Mouse (Mus musculus): ENCODE data around the gene Dusp6. TPM values are rescaled to one million over a fixed set of nuclear protein-coding genes. Genes with fewer than 3 reads are reported as not detected.

Gene Dusp6
- total RNA-seq, 2 experiments from 2014 or later, result 29.2 to 38.3 TPM

- no peak for DNase-seq
- intact Hi-C loops (cut with DNase I), result no loop called here
These were observed 46.6 kb downstream of the Dusp6 start for GRCm38 (mm10) chr10:99309617-99310016.

DNA sequence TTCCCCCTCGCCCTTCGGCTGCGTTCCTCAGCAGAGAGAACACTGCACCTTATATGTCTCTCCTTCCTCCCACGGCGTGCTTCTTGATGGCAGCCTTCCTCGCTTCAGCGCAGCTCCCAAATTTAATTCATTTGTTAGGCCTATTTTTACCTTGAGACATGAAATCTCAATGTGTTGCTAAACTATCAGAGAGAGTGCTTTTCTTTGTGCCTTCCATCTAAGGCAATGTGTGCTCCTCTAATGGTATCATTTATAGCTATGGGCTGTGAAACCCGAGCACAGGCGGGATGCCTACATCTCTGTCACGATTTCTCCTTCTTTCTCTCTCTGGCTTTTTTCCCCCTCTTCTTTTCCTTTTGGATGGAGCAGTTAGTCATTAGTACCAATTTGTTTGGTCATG lies 47.2 kb downstream of the Dusp6 start:
- no peak for DNase-seq
- intact Hi-C loops (cut with DNase I), result no loop called here

GRCm38 (mm10) chr10:99311956-99312355 lies 48.9 kb downstream of the Dusp6 start:
- no peak for DNase-seq
- intact Hi-C loops (cut with DNase I), result no loop called here

- intact Hi-C loops (cut with DNase I), result no loop called here
- DNase-seq, result no peak
These were observed 51.3 kb downstream of the Dusp6 start for GRCm38 (mm10) chr10:99314366-99314765.

- no peak for DNase-seq
- intact Hi-C loops (cut with DNase I), result no loop called here
These were observed 54.0 kb downstream of the Dusp6 start for GRCm38 (mm10) chr10:99317057-99317456.

Other genes starting within 250 kb of the Dusp6 start
- 10 to 100 TPM; 10.5 to 12.1 TPM for gene Poc1b, start 156.2 kb upstream of the Dusp6 start, total RNA-seq (2021)
- gene Galnt4, start 155.1 kb upstream of the Dusp6 start, total RNA-seq (2021), result 1 to 10 TPM; 4.9 to 6.1 TPM
- gene Phxr2, start 136.9 kb upstream of the Dusp6 start, total RNA-seq (2021), result not detected